Mouse (Mus musculus) kidney, embryonic 14.5 days (tissue): Measurements from ENCODE around the gene Hoxd12. TPM values are rescaled to one million over a fixed set of nuclear protein-coding genes. Genes with fewer than 3 reads are reported as not detected.
A peak's percentile ranks its signal among the peaks of the same experiment; 100 is the strongest.

Experiments
- ATAC-seq: fragments of 200-750 bp; cut with Nextera tagmentation; 2 replicates; pipeline ENCODE4 v1.8.0; 2017; ENCODE audit warnings: moderate number of reproducible peaks, mild to moderate bottlenecking, moderate TSS enrichment, moderate library complexity; ENCODE audit not compliant: low FRiP score, low TSS enrichment
- H3K27ac ChIP-seq: fragments of 300-500 bp; sonication (generic); 2 replicates; pipeline ENCODE4 v1.5.1; 2014; ENCODE audit warnings: low read depth, mild to moderate bottlenecking, low read length, moderate library complexity, mixed read lengths
- H3K27me3 ChIP-seq: fragments of 300-500 bp; sonication (generic); 2 replicates; pipeline ENCODE4 v1.6.1; 2014; ENCODE audit warnings: mild to moderate bottlenecking, low read length; ENCODE audit not compliant: control insufficient read depth, insufficient read depth
- H3K36me3 ChIP-seq: fragments of 300-500 bp; sonication (generic); 2 replicates; pipeline ENCODE4 v1.6.1; 2014; ENCODE audit warnings: low read length, mixed read lengths; ENCODE audit not compliant: control insufficient read depth, insufficient read depth
- H3K4me1 ChIP-seq: fragments of 300-500 bp; sonication (generic); 2 replicates; pipeline ENCODE4 v1.6.1; 2014; ENCODE audit warnings: low read length, mixed read lengths; ENCODE audit not compliant: control insufficient read depth, insufficient read depth
- H3K4me2 ChIP-seq: fragments of 300-500 bp; sonication (generic); replicated peaks from 2 replicates; pipeline ENCODE4 v1.6.1; 2014; ENCODE audit warnings: low read depth, mild to moderate bottlenecking, low read length
- H3K4me3 ChIP-seq: fragments of 300-500 bp; sonication (generic); 2 replicates; pipeline ENCODE4 v1.5.1; 2014; ENCODE audit warnings: mild to moderate bottlenecking, low read length
- H3K9ac ChIP-seq: fragments of 300-500 bp; sonication (generic); 2 replicates; pipeline ENCODE4 v1.6.1; 2014; ENCODE audit warnings: low read depth, mild to moderate bottlenecking, low read length, moderate library complexity
- H3K9me3 ChIP-seq: fragments of 300-500 bp; sonication (generic); 2 replicates; pipeline ENCODE4 v1.6.1; 2016; ENCODE audit warnings: low read length; ENCODE audit not compliant: control insufficient read depth
- WGBS: fragments of 180-500 bp; shearing (Covaris S2); extraction: QIAGEN DNeasy Blood & Tissue Kit; methylation state at CpG from one replicate; pipeline ENCODE4 v1.1.7; 2014; 5-methylcytosine and 5-hydroxymethylcytosine counted together
- microRNA counts: library from miRNA; unstranded; fragments of <30 nt; microRNA quantifications from one replicate; lab custom pipeline; 2017
- microRNA-seq: library from miRNA; unstranded; fragments of <30 nt; microRNA quantifications from one replicate; pipeline ENCODE4, GENCODE M21; 2016
- polyA plus RNA-seq: library from polyadenylated mRNA; unstranded; fragments of >200 nt; fragmentation: Nextera tagmentation; extraction: Ambion mirVana; gene quantifications from 2 replicates; pipeline ENCODE4 v1.2.1, GENCODE M21; 2014

The Hoxd12 gene
- polyA plus RNA-seq, 1 experiment from 2014 or later = 7.2 TPM

- H3K27ac ChIP-seq = peak overlapping the region; percentile 85
- no peaks in the 10 kb centered on the region for H3K27me3 ChIP-seq
- peak overlapping the region; percentile 56 for H3K9ac ChIP-seq
- peak overlapping the region; percentile 68 for H3K4me2 ChIP-seq
- peak overlapping the region; percentile 40 for H3K4me3 ChIP-seq
- peaks cover 20% of the 10 kb centered on the region for H3K36me3 ChIP-seq
- peaks cover 67% of the 10 kb centered on the region for H3K4me1 ChIP-seq
- no peaks in the 10 kb centered on the region for H3K9me3 ChIP-seq
- WGBS = 7% methylated on average over 43 of the region's 43 CpGs
- peak; percentile 11; the same call in 1 of the 2 replicates for ATAC-seq
Observed at GRCm38 (mm10) chr2:74726973-74727639, 52.3 kb downstream of the Hoxd12 start.

MicroRNA genes within 50 kb of the gene (microRNA counts, 519-probe panel; counts per million panel counts)
- 8,628 counts per million, percentile 89 among the panel's probes with 10 or more counts for microRNA mmu-miR-10b (lab: Ali Mortazavi, UCI)

Small RNA genes lying within 50 kb of the gene (microRNA-seq; reads per million reads assigned to microRNA genes)
- gene Gm44463 (not detected), gene Mir10b (79,085 reads per million, percentile 99 among the genes with 10 or more reads in this experiment)

Other genes starting within 250 kb of the Hoxd12 start
- gene Lnpk, start 95.6 kb upstream of the Hoxd12 start, polyA plus RNA-seq = 24.3 and 27.3 TPM in 2 replicates
- not detected in 2 replicates for gene Evx2, start 15.5 kb upstream of the Hoxd12 start, polyA plus RNA-seq
- gene Hoxd13, start 6.7 kb upstream of the Hoxd12 start, polyA plus RNA-seq = 0.17 and 0.22 TPM in 2 replicates
- gene Hoxd11, start 4.5 kb downstream of the Hoxd12 start, polyA plus RNA-seq = 54.5 and 56.2 TPM in 2 replicates
- gene Hoxd10, start 16.9 kb downstream of the Hoxd12 start, polyA plus RNA-seq = 45.1 and 45.9 TPM in 2 replicates
- gene Hoxd9, start 22.7 kb downstream of the Hoxd12 start, polyA plus RNA-seq = 36.2 and 47.9 TPM in 2 replicates
- gene Hoxd8, start 29.6 kb downstream of the Hoxd12 start, polyA plus RNA-seq = 45.0 and 45.2 TPM in 2 replicates
- 12.3 and 12.6 TPM in 2 replicates for gene Hoxd3, start 36.9 kb downstream of the Hoxd12 start, polyA plus RNA-seq
- gene Hoxd4, start 36.9 kb downstream of the Hoxd12 start, polyA plus RNA-seq = 6.3 and 18.7 TPM in 2 replicates
- gene Gm28230, start 51.7 kb downstream of the Hoxd12 start, polyA plus RNA-seq = 2.3 and 4.0 TPM in 2 replicates
- gene Hoxd1, start 88.0 kb downstream of the Hoxd12 start, polyA plus RNA-seq = 1.8 and 1.9 TPM in 2 replicates
- gene Mtx2, start 150.8 kb downstream of the Hoxd12 start, polyA plus RNA-seq = 157 and 206 TPM in 2 replicates